ENCODE assay signal across 8 mouse cellular contexts in the genomic region with DNA sequence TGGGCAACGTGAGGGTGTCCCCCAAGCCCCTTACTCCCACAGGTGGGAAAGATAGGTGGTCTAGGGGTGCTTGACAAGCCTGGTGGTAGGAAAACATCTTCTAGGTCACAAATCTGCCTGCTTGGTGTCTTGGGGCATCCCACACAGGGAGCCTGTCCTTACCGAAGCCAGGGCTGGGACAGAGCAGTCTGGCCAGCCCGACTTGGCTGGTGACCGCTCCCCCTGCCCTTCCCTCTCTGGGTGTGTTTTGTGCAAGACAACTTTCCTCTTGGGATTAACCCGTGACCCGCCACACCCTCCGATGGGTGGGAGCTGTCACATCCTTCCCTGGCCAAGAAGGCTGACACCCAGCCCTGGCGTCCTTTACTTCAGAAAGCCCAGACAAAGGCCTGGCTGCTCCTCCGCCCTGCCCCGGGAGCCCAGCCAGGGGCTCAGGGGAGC. TPM values are rescaled to one million over a fixed set of nuclear protein-coding genes. Genes with fewer than 3 reads are reported as not detected.
DNase-seq lines count a peak whose midpoint lies in the region; ATAC-seq and TF ChIP-seq lines count a peak whose summit lies in the region.

No protein-coding gene starts in this region.

- peak overlapping the region; percentile 74 for H3K4me3 ChIP-seq in cortical plate, adult 2 months (ENCODE audit: insufficient read depth, low read length)
- peak overlapping the region; percentile 53 for H3K4me3 ChIP-seq in kidney, adult 2 months (ENCODE audit: insufficient read depth, low read depth, low read length)
- H3K4me3 ChIP-seq in lung, embryonic 16.5 days (ENCODE audit: low read length) = peak overlapping the region; percentile 94
- peak overlapping the region; percentile 92 for H3K4me3 ChIP-seq in stomach, embryonic 14.5 days (ENCODE audit: low read depth, low read length)

- no peaks in the 10 kb centered on the region for H3K27me3 ChIP-seq in kidney, adult 2 months (replicated peaks; ENCODE audit: control insufficient read depth, insufficient read depth, low read length)
- H3K27me3 ChIP-seq in lung, embryonic 16.5 days (ENCODE audit: control insufficient read depth, insufficient read depth, low read depth, low read length) = no peaks in the 10 kb centered on the region
- no peaks in the 10 kb centered on the region for H3K27me3 ChIP-seq in stomach, embryonic 14.5 days (ENCODE audit: control insufficient read depth, insufficient read depth, low read length)

- TF ChIP-seq CTCF in cortical plate, adult 2 months (IDR thresholded peaks at IDR 0.05; ENCODE audit: extremely low read depth, insufficient read depth, low read length) = no peak
- no peak for TF ChIP-seq CTCF in kidney, adult 2 months (conservative IDR thresholded peaks at IDR 0.05; ENCODE audit: insufficient read depth, insufficient read length, low read depth, low read length)

- 14% methylated on average over 10 of the region's 10 CpGs for WGBS in kidney, adult 2 months
- 12% methylated on average over 10 of the region's 10 CpGs for WGBS in lung, embryonic 16.5 days
- 13% methylated on average over 10 of the region's 10 CpGs for WGBS in stomach, embryonic 14.5 days

- H3K9me3 ChIP-seq in lung, embryonic 16.5 days (ENCODE audit: control insufficient read depth, low read length) = no peaks in the 10 kb centered on the region
- no peaks in the 10 kb centered on the region for H3K9me3 ChIP-seq in stomach, embryonic 14.5 days (ENCODE audit: control insufficient read depth, low read depth, low read length)

- peak overlapping the region; percentile 96 for H3K4me2 ChIP-seq in lung, embryonic 16.5 days (ENCODE audit: low read depth, low read length)
- H3K4me2 ChIP-seq in stomach, embryonic 14.5 days (replicated peaks; ENCODE audit: low read depth, low read length) = peak overlapping the region; percentile 88

- ATAC-seq in lung, embryonic 16.5 days (ENCODE audit: low read depth) = peak; percentile 52
- peak; percentile 39; the same call in 1 of the 2 replicates for ATAC-seq in stomach, embryonic 14.5 days (ENCODE audit: insufficient number of reproducible peaks, insufficient read depth, low FRiP score, low read depth)

- peak overlapping the region; percentile 97 for H3K9ac ChIP-seq in lung, embryonic 16.5 days (ENCODE audit: low read length)
- peak overlapping the region; percentile 90; the same call in 1 of the 2 replicates for H3K9ac ChIP-seq in stomach, embryonic 14.5 days (replicated peaks; ENCODE audit: low read depth, low read length)

- peaks cover 5% of the 10 kb centered on the region; the same call in 1 of the 2 replicates for H3K4me1 ChIP-seq in cortical plate, adult 2 months (ENCODE audit: control insufficient read depth, insufficient read depth, low read length)
- peaks cover 18% of the 10 kb centered on the region; the same call in 1 of the 2 replicates for H3K4me1 ChIP-seq in kidney, adult 2 months (ENCODE audit: control insufficient read depth, insufficient read depth, low read length)
- peaks cover 12% of the 10 kb centered on the region for H3K4me1 ChIP-seq in lung, embryonic 16.5 days (replicated peaks; ENCODE audit: control insufficient read depth, insufficient read depth, low read length)
- H3K4me1 ChIP-seq in stomach, embryonic 14.5 days (ENCODE audit: control insufficient read depth, insufficient read depth, low read length) = peaks cover 18% of the 10 kb centered on the region

- DNase-seq in cerebellum, adult 11-12 months = peak; percentile 69
- DNase-seq in cerebellum, adult 9-10 months = no peak
- peak; percentile 94 for DNase-seq in heart, adult 8-10 months (ENCODE audit: low spot score)
- DNase-seq in kidney, adult 2 months = peak; percentile 97
- no peak for DNase-seq in layer of hippocampus, postnatal 14 days (ENCODE audit: low spot score in 2 of 2)

- H3K36me3 ChIP-seq in kidney, adult 2 months (ENCODE audit: control insufficient read depth, insufficient read depth, low read length) = no peaks in the 10 kb centered on the region
- no peaks in the 10 kb centered on the region for H3K36me3 ChIP-seq in lung, embryonic 16.5 days (ENCODE audit: control insufficient read depth, insufficient read depth, low read length)
- H3K36me3 ChIP-seq in stomach, embryonic 14.5 days (ENCODE audit: control insufficient read depth, insufficient read depth, low read length) = no peaks in the 10 kb centered on the region

- no peak; the same call in 1 of the 2 replicates for TF ChIP-seq POLR2A in cortical plate, adult 2 months (IDR thresholded peaks at IDR 0.05; ENCODE audit: extremely low read depth, insufficient read depth, low read length)
- peak; percentile 74 for TF ChIP-seq POLR2A in kidney, adult 2 months (IDR thresholded peaks at IDR 0.05; ENCODE audit: low read depth, low read length)

- H3K27ac ChIP-seq in cortical plate, adult 2 months (ENCODE audit: insufficient read depth, low read length) = peak overlapping the region; percentile 96
- H3K27ac ChIP-seq in kidney, adult 2 months (ENCODE audit: insufficient read depth, low read depth, low read length) = peak overlapping the region; percentile 76
- H3K27ac ChIP-seq in lung, embryonic 16.5 days (ENCODE audit: low read length) = peak overlapping the region; percentile 71
- peak overlapping the region; percentile 85 for H3K27ac ChIP-seq in stomach, embryonic 14.5 days (ENCODE audit: low read length)

RNA-seq across cellular contexts. Expression of a gene that starts 1.1 kb away (rescaled TPM):
- polyA plus RNA-seq in cortical plate, adult 2 months (2012; rRNA removed) = 294 and 331 TPM in 2 replicates
- total RNA-seq in heart, adult 8-10 months (2022) = 10 to 100 TPM; 37.8 to 53.8 (median 51.7) TPM
- polyA plus RNA-seq in kidney, adult 2 months (2012; rRNA removed) = 110 and 121 TPM in 2 replicates
- polyA plus RNA-seq in lung, embryonic 16.5 days (2015; fragmentation: Nextera tagmentation; extraction: Ambion mirVana) = 52.7 and 54.1 TPM in 2 replicates
- polyA plus RNA-seq in stomach, embryonic 14.5 days (2014; fragmentation: Nextera tagmentation; extraction: Ambion mirVana) = 67.0 and 78.0 TPM in 2 replicates
- total RNA-seq in layer of hippocampus, postnatal 14 days (2021) = 100 to 1,000 TPM; 356 to 379 TPM

RNA-seq across cellular contexts. Expression of a gene that starts 3.8 kb away (rescaled TPM):
- 1.4 and 2.1 TPM in 2 replicates for polyA plus RNA-seq in cortical plate, adult 2 months (2012; rRNA removed)
- total RNA-seq in heart, adult 8-10 months (2022) = not detected
- polyA plus RNA-seq in kidney, adult 2 months (2012; rRNA removed) = 0.03 and 0.08 TPM in 2 replicates
- polyA plus RNA-seq in lung, embryonic 16.5 days (2015; fragmentation: Nextera tagmentation; extraction: Ambion mirVana) = 0.57 and 2.1 TPM in 2 replicates
- polyA plus RNA-seq in stomach, embryonic 14.5 days (2014; fragmentation: Nextera tagmentation; extraction: Ambion mirVana) = not detected in 2 replicates
- total RNA-seq in layer of hippocampus, postnatal 14 days (2021) = under 1 TPM in 1 of 2 experiments, not detected in 1; 0.16 TPM

RNA-seq across cellular contexts. Expression of a gene that starts 17.4 kb away (rescaled TPM):
- 5.7 and 5.9 TPM in 2 replicates for polyA plus RNA-seq in cortical plate, adult 2 months (2012; rRNA removed)
- total RNA-seq in heart, adult 8-10 months (2022) = 1 to 10 TPM; 2.9 to 5.8 (median 3.6) TPM
- polyA plus RNA-seq in kidney, adult 2 months (2012; rRNA removed) = 17.0 and 24.1 TPM in 2 replicates
- 21.7 and 22.7 TPM in 2 replicates for polyA plus RNA-seq in lung, embryonic 16.5 days (2015; fragmentation: Nextera tagmentation; extraction: Ambion mirVana)
- polyA plus RNA-seq in stomach, embryonic 14.5 days (2014; fragmentation: Nextera tagmentation; extraction: Ambion mirVana) = 8.7 and 9.0 TPM in 2 replicates
- 1 to 10 TPM; 1.2 to 2.4 TPM for total RNA-seq in layer of hippocampus, postnatal 14 days (2021)

RNA-seq across cellular contexts. Expression of a gene that starts 26.3 kb away (rescaled TPM):
- 0.13 and 0.21 TPM in 2 replicates for polyA plus RNA-seq in cortical plate, adult 2 months (2012; rRNA removed)
- under 1 TPM in 3 of 4 experiments, not detected in 1; 0.31 to 0.75 (median 0.60) TPM for total RNA-seq in heart, adult 8-10 months (2022)
- polyA plus RNA-seq in kidney, adult 2 months (2012; rRNA removed) = 17.9 and 19.9 TPM in 2 replicates
- 10.6 and 13.5 TPM in 2 replicates for polyA plus RNA-seq in lung, embryonic 16.5 days (2015; fragmentation: Nextera tagmentation; extraction: Ambion mirVana)
- polyA plus RNA-seq in stomach, embryonic 14.5 days (2014; fragmentation: Nextera tagmentation; extraction: Ambion mirVana) = 27.6 and 33.1 TPM in 2 replicates
- under 1 TPM; 0.26 to 0.53 TPM for total RNA-seq in layer of hippocampus, postnatal 14 days (2021)

RNA-seq across cellular contexts. Expression of a gene that starts 27.8 kb away (rescaled TPM):
- 157 TPM in 2 replicates for polyA plus RNA-seq in cortical plate, adult 2 months (2012; rRNA removed)
- total RNA-seq in heart, adult 8-10 months (2022) = 10 to 100 TPM; 20.2 to 23.2 (median 21.5) TPM
- 90.2 and 122 TPM in 2 replicates for polyA plus RNA-seq in kidney, adult 2 months (2012; rRNA removed)
- 47.9 and 61.4 TPM in 2 replicates for polyA plus RNA-seq in lung, embryonic 16.5 days (2015; fragmentation: Nextera tagmentation; extraction: Ambion mirVana)
- 72.1 and 77.3 TPM in 2 replicates for polyA plus RNA-seq in stomach, embryonic 14.5 days (2014; fragmentation: Nextera tagmentation; extraction: Ambion mirVana)
- 10 to 100 TPM; 86.1 to 90.5 TPM for total RNA-seq in layer of hippocampus, postnatal 14 days (2021)

Comparison
In these comparisons a context has a peak if more than half of its experiments do, and no peak if none do; other contexts are left out.
1. DNase-seq: peak in cerebellum, adult 11-12 months (single experiment), heart, adult 8-10 months (single experiment) and kidney, adult 2 months (single experiment); none in cerebellum, adult 9-10 months (single experiment) and layer of hippocampus, postnatal 14 days (0 of 2).
2. Peak in every context shown above with its lines, with median percentiles within 50 percentile points of each other: H3K27ac ChIP-seq and H3K4me3 ChIP-seq.